Mouse (Mus musculus): ENCODE data around the gene Olfr456.

DNA sequence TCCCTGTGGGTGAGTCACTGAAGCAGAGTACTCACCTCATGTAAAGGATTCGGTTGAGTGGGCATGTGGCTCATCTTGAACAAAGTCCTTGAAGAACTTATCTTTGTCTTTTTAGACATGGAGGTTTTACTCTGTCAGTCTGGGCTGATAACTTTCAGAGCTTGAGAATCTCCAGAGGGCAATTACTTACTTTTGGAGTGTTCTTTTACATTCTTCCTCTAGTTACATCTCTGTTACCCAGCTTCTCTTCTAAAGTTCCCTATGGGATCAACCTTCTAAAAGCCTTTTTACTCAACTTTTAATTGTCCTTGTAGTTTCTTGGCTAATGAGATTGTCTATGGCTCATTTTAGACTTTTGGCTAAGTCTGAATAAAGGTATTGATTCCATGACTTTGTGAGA is 21.9 kb downstream of the Olfr456 start, which contains the start of gene Olfr458:
- TF ChIP-seq CTCF (conservative IDR thresholded peaks at IDR 0.05; ENCODE audit: insufficient read depth, insufficient read length, low read depth, low read length) (no peak), POLR2A (IDR thresholded peaks at IDR 0.05; ENCODE audit: low read depth, low read length) (no peak)
